Mouse (Mus musculus) CH12.LX (cell line): ENCODE measurements around the gene Ttll10. TPM values are rescaled to one million over a fixed set of nuclear protein-coding genes. Genes with fewer than 3 reads are reported as not detected.

ENCODE experiments used
- DNase-seq: peaks from one replicate; pipeline ENCODE4 v3.0.0-alpha.2; 2013; ENCODE audit errors: extremely low read depth
- H3K27ac ChIP-seq: 2 replicates; pipeline ENCODE4 v1.5.1; 2012; ENCODE audit warnings: low read depth, mild to moderate bottlenecking, control low read depth, moderate library complexity; ENCODE audit not compliant: insufficient read depth
- H3K27me3 ChIP-seq: replicated peaks from 2 replicates; pipeline ENCODE3; 2012; ENCODE audit warnings: inconsistent platforms
- H3K36me3 ChIP-seq, 2 experiments: replicated peaks in 1 of 2; 2 replicates each; pipeline versions ENCODE3 to v1.6.1; 2012; ENCODE audit warnings: inconsistent platforms in 1 of 2, low read length in 1 of 2, mild to moderate bottlenecking in 1 of 2, mixed read lengths in 1 of 2, moderate library complexity in 1 of 2; ENCODE audit not compliant: control insufficient read depth in 1 of 2, insufficient read depth in 1 of 2
- H3K4me1 ChIP-seq, 2 experiments: 2 replicates each; pipeline ENCODE4 v1.6.1; 2012; ENCODE audit warnings: inconsistent platforms in 1 of 2, moderate library complexity in 1 of 2; ENCODE audit not compliant: insufficient read depth in 2 of 2, control insufficient read depth in 1 of 2
- H3K4me2 ChIP-seq: 2 replicates; pipeline ENCODE4 v1.6.1; 2012; ENCODE audit warnings: low read depth, mild to moderate bottlenecking, control low read depth; ENCODE audit not compliant: poor library complexity, insufficient read depth, severe bottlenecking
- H3K4me3 ChIP-seq, 3 experiments: fragments of 150-350 bp in 1 of 3; sonication (generic) in 1 of 3; replicated peaks in 1 of 3; 2 replicates each; pipeline versions ENCODE3 to v1.5.1; 2011 to 2012; ENCODE audit warnings: low read depth in 2 of 3, low read length in 2 of 3, mild to moderate bottlenecking in 2 of 3, moderate library complexity in 2 of 3, control low read depth in 1 of 3, improper control_type of control experiment in 1 of 3, inconsistent platforms in 1 of 3, mixed read lengths in 1 of 3; ENCODE audit not compliant: poor library complexity in 1 of 3
- H3K79me2 ChIP-seq: replicated peaks from 2 replicates; pipeline ENCODE4 v1.6.1; 2012; ENCODE audit warnings: mild to moderate bottlenecking, moderate library complexity; ENCODE audit not compliant: control insufficient read depth, poor library complexity, insufficient read depth, severe bottlenecking; ENCODE audit errors: extremely low read depth
- H3K9ac ChIP-seq: 2 replicates; pipeline ENCODE4 v1.6.1; 2012; ENCODE audit warnings: low read depth, mild to moderate bottlenecking, control low read depth, moderate library complexity; ENCODE audit not compliant: insufficient read depth
- H3K9me3 ChIP-seq: replicated peaks from 2 replicates; pipeline ENCODE3; 2012; ENCODE audit warnings: low read length, inconsistent platforms, mixed read lengths
- CHD1 ChIP-seq: IDR thresholded peaks from 2 replicates; pipeline ENCODE4 v1.6.1; 2012; ENCODE audit warnings: low read depth, low read length, improper control_type of control experiment, inconsistent platforms
- CHD2 ChIP-seq: IDR thresholded peaks from 2 replicates; pipeline ENCODE4 v1.6.1; 2011; ENCODE audit warnings: low read length, improper control_type of control experiment
- CTCF ChIP-seq, 2 experiments: IDR thresholded peaks in 1 of 2; conservative IDR thresholded peaks in 1 of 2; 2 replicates each; pipeline ENCODE4 v1.5.1; 2011 to 2012; ENCODE audit warnings: low read depth in 2 of 2, low read length in 2 of 2, improper control_type of control experiment in 1 of 2, inconsistent platforms in 1 of 2, mild to moderate bottlenecking in 1 of 2, moderate library complexity in 1 of 2
- ELF1 ChIP-seq: IDR thresholded peaks from 2 replicates; pipeline ENCODE4 v1.6.1; 2014; ENCODE audit warnings: low read depth, mild to moderate bottlenecking, inconsistent platforms, low read length, improper control_type of control experiment
- ETS1 ChIP-seq: conservative IDR thresholded peaks from 2 replicates; pipeline ENCODE4 v1.6.1; 2012; ENCODE audit warnings: low read depth, mild to moderate bottlenecking, inconsistent platforms, low read length, improper control_type of control experiment, moderate library complexity
- JUN ChIP-seq: IDR thresholded peaks from 2 replicates; pipeline ENCODE4 v1.6.1; 2011; ENCODE audit warnings: low read depth, mild to moderate bottlenecking, low read length, improper control_type of control experiment, moderate library complexity; ENCODE audit not compliant: insufficient read depth
- JUND ChIP-seq: conservative IDR thresholded peaks from 2 replicates; pipeline ENCODE4 v1.6.1; 2011; ENCODE audit warnings: low read depth, low read length, improper control_type of control experiment
- KAT2A ChIP-seq: IDR thresholded peaks from 2 replicates; pipeline ENCODE4 v1.6.1; 2012; ENCODE audit warnings: low read length, improper control_type of control experiment, inconsistent platforms; ENCODE audit not compliant: insufficient replicate concordance
- MAFK ChIP-seq: IDR thresholded peaks from 2 replicates; pipeline ENCODE4 v1.6.1; 2011; ENCODE audit warnings: low read length, improper control_type of control experiment; ENCODE audit not compliant: insufficient replicate concordance
- MAZ ChIP-seq: IDR thresholded peaks from 2 replicates; pipeline ENCODE4 v1.6.1; 2012; ENCODE audit warnings: low read depth, mild to moderate bottlenecking, inconsistent platforms, low read length, improper control_type of control experiment, moderate library complexity
- MEF2A ChIP-seq: IDR thresholded peaks from 2 replicates; pipeline ENCODE4 v1.6.1; 2014; ENCODE audit warnings: low read depth, mild to moderate bottlenecking, inconsistent platforms, low read length, improper control_type of control experiment, borderline replicate concordance
- MYC ChIP-seq: IDR thresholded peaks from 2 replicates; pipeline ENCODE4 v1.6.1; 2011; ENCODE audit warnings: low read depth, mild to moderate bottlenecking, improper control_type of control experiment, low read length
- NELFE ChIP-seq: IDR thresholded peaks from 2 replicates; pipeline ENCODE4 v1.6.1; 2011; ENCODE audit warnings: low read depth, low read length, improper control_type of control experiment
- NRF1 ChIP-seq: IDR thresholded peaks from 2 replicates; pipeline ENCODE4 v1.6.1; 2014; ENCODE audit warnings: low read depth, mild to moderate bottlenecking, inconsistent platforms, low read length, improper control_type of control experiment, moderate library complexity
- POLR2AphosphoS2 ChIP-seq: IDR thresholded peaks from 2 replicates; pipeline ENCODE4 v1.6.1; 2011; ENCODE audit warnings: low read depth, low read length, improper control_type of control experiment
- RCOR1 ChIP-seq: conservative IDR thresholded peaks from 2 replicates; pipeline ENCODE4 v1.6.1; 2012; ENCODE audit warnings: low read depth, mild to moderate bottlenecking, inconsistent platforms, low read length, improper control_type of control experiment
- SIN3A ChIP-seq: IDR thresholded peaks from 2 replicates; pipeline ENCODE4 v1.6.1; 2012; ENCODE audit warnings: low read length, improper control_type of control experiment, inconsistent platforms
- SMC3 ChIP-seq: IDR thresholded peaks from 2 replicates; pipeline ENCODE4 v1.6.1; 2011; ENCODE audit warnings: low read depth, low read length, improper control_type of control experiment
- TCF12 ChIP-seq: IDR thresholded peaks from 2 replicates; pipeline ENCODE4 v1.6.1; 2014; ENCODE audit warnings: low read depth, mild to moderate bottlenecking, inconsistent platforms, low read length, improper control_type of control experiment
- USF1 ChIP-seq: IDR thresholded peaks from 2 replicates; pipeline ENCODE4 v1.6.1; 2014; ENCODE audit warnings: low read depth, mild to moderate bottlenecking, inconsistent platforms, low read length, improper control_type of control experiment
- USF2 ChIP-seq: conservative IDR thresholded peaks from 2 replicates; pipeline ENCODE4 v1.6.1; 2011; ENCODE audit warnings: low read depth, low read length, improper control_type of control experiment
- ZC3H11A ChIP-seq: IDR thresholded peaks from 2 replicates; pipeline ENCODE4 v1.6.1; 2012; ENCODE audit warnings: low read depth, mild to moderate bottlenecking, inconsistent platforms, low read length, improper control_type of control experiment
- ZKSCAN1 ChIP-seq: IDR thresholded peaks from 2 replicates; pipeline ENCODE4 v1.6.1; 2012; ENCODE audit warnings: low read depth, inconsistent platforms, low read length, improper control_type of control experiment, borderline replicate concordance
- ZMIZ1 ChIP-seq: IDR thresholded peaks from 2 replicates; pipeline ENCODE4 v1.6.1; 2012; ENCODE audit warnings: low read depth, mild to moderate bottlenecking, inconsistent platforms, low read length, improper control_type of control experiment
- ZNF384 ChIP-seq: IDR thresholded peaks from 2 replicates; pipeline ENCODE4 v1.6.1; 2012; ENCODE audit warnings: low read depth, low read length, improper control_type of control experiment, inconsistent platforms
- dilution Hi-C: fragments of 300-500 bp; cut with MboI; formaldehyde crosslinking; loops from 2 replicates; pipeline ENCODE4 v1.14.3; 2020; ENCODE audit warnings: low sequenced_read_pairs; ENCODE audit not compliant: extremely low pct_unique_long_range_greater_than_20kb, extremely low pct_ligation_motif_present
- in situ Hi-C: fragments of 300-500 bp; cut with MboI; formaldehyde crosslinking; loops from 3 replicates; pipeline ENCODE4 v1.14.3; 2019; ENCODE audit warnings: low sequenced_read_pairs, low pct_ligation_motif_present, low pct_unique_long_range_greater_than_20kb, mixed read lengths
- polyA plus RNA-seq: library from polyadenylated mRNA; unstranded; fragments of >175 nt; gene quantifications from 2 replicates; pipeline ENCODE4 v1.2.1, GENCODE M21; 2012; ENCODE audit warnings: low read depth; ENCODE audit not compliant: insufficient read length
- total RNA-seq, 2 experiments: library from RNA; depleted of rRNA; stranded (reverse); fragments of 300-350 nt in 1 of 2; fragments of >200 nt in 1 of 2; gene quantifications; 2 replicates each; pipeline ENCODE4 v1.2.3; 2012 to 2014

The Ttll10 gene
- total and polyA plus RNA-seq, 3 experiments = 0.04 TPM; not detected in 2

- no peak for TF ChIP-seq ETS1
- TF ChIP-seq ELF1 = peak; percentile 88
- 0 out of 2 replicates have a peak, but pooled peaks have one; percentile 25 for TF ChIP-seq SIN3A
- no peak for TF ChIP-seq CTCF (conservative IDR thresholded peaks at IDR 0.05 in 1 of 2, IDR thresholded peaks at IDR 0.05 in 1 of 2; ENCODE audit: low read depth in 2 of 2, low read length in 2 of 2)
- TF ChIP-seq ZNF384 = no peak
- no peak for TF ChIP-seq CHD1
- TF ChIP-seq, all 38 proteins: peak for 9
Observed at GRCm38 (mm10) chr4:156067256-156067949, 8.2 kb upstream of the Ttll10 start (continued).

- no peak overlapping the region for H3K27ac ChIP-seq
- TF ChIP-seq CHD2 = no peak
- no peak for TF ChIP-seq MYC
- TF ChIP-seq KAT2A = no peak
- no peak for TF ChIP-seq MAFK
- no peak for TF ChIP-seq CTCF (conservative IDR thresholded peaks at IDR 0.05 in 1 of 2, IDR thresholded peaks at IDR 0.05 in 1 of 2; ENCODE audit: low read depth in 2 of 2, low read length in 2 of 2)
- no peak for TF ChIP-seq USF2
- TF ChIP-seq CHD1 = no peak
- no peak for TF ChIP-seq USF1
- no peak for TF ChIP-seq ZMIZ1
- no peak for TF ChIP-seq NRF1
- H3K9me3 ChIP-seq = no peaks in the 10 kb centered on the region
- H3K4me2 ChIP-seq = no peak overlapping the region
- dilution Hi-C loops (no loop called here), in situ Hi-C loops (no loop called here)
- DNase-seq = no peak
- peaks cover 0 to 23% of the 10 kb centered on the region in 2 experiments for H3K36me3 ChIP-seq
- no peaks in the 10 kb centered on the region for H3K79me2 ChIP-seq
- H3K27me3 ChIP-seq = no peaks in the 10 kb centered on the region
- H3K9ac ChIP-seq = no peak overlapping the region
- no peak overlapping the region for H3K4me3 ChIP-seq
- peaks cover 17 to 60% of the 10 kb centered on the region in 2 experiments for H3K4me1 ChIP-seq
Observed at GRCm38 (mm10) chr4:156065156-156065894, 6.1 kb upstream of the Ttll10 start.

GRCm38 (mm10) chr4:156064510-156064897 is 5.3 kb upstream of the Ttll10 start:
- in situ Hi-C loops (no loop called here), dilution Hi-C loops (no loop called here)
- Histone ChIP-seq H3K9ac (no peak overlapping the region), H3K9me3 (no peaks in the 10 kb centered on the region), H3K36me3 (peaks cover 0 to 23% of the 10 kb centered on the region in 2 experiments), H3K27ac (no peak overlapping the region), H3K79me2 (no peaks in the 10 kb centered on the region), H3K4me3 (no peak overlapping the region), H3K4me2 (no peak overlapping the region), H3K27me3 (no peaks in the 10 kb centered on the region), H3K4me1 (peaks cover 15 to 60% of the 10 kb centered on the region in 2 experiments)
- TF ChIP-seq TCF12 = no peak
- TF ChIP-seq MEF2A = no peak
- TF ChIP-seq ETS1 = no peak
- TF ChIP-seq JUN = no peak
- no peak for TF ChIP-seq JUND
- no peak for TF ChIP-seq MAZ
- no peak for TF ChIP-seq RCOR1
- no peak for TF ChIP-seq NELFE
- no peak for TF ChIP-seq ZNF384
- no peak for TF ChIP-seq POLR2AphosphoS2
- no peak for TF ChIP-seq ZC3H11A
- TF ChIP-seq SMC3 = no peak
- TF ChIP-seq ZKSCAN1 = no peak
- TF ChIP-seq ELF1 = no peak
- no peak for DNase-seq
